Mouse (Mus musculus): ENCODE measurements around the gene Abhd14b. TPM values are rescaled to one million over a fixed set of nuclear protein-coding genes. Genes with fewer than 3 reads are reported as not detected.
A peak's percentile ranks its signal among the peaks of the same experiment; 100 is the strongest.

Gene Abhd14b
- total RNA-seq, 1 experiment, result 1.9 TPM

- in situ Hi-C loops (cut with MboI; ENCODE audit: low sequenced_read_pairs in 2 of 2, unreplicated experiment in 2 of 2), result no loop called here
- Histone ChIP-seq H3K9me3 (ENCODE audit: control insufficient read depth, insufficient read depth, low read depth, low read length) (no peaks in the 10 kb centered on the region), H3K27ac (ENCODE audit: insufficient read depth, low read depth, low read length, poor library complexity, severe bottlenecking) (no peak overlapping the region), H3K9ac (ENCODE audit: insufficient read depth, low read depth, low read length, poor library complexity, severe bottlenecking) (no peak overlapping the region), H3K4me3 (ENCODE audit: insufficient read depth in 1 of 2, low read depth in 1 of 2, low read length in 2 of 2, poor library complexity in 1 of 2, severe bottlenecking in 1 of 2) (peak overlapping the region; percentile 22 to 24; a peak in 2 of 4 replicates), H3K36me3 (ENCODE audit: control insufficient read depth, insufficient read depth, low read length, poor library complexity, severe bottlenecking) (no peaks in the 10 kb centered on the region), H3K4me1 (ENCODE audit: control insufficient read depth in 2 of 2, insufficient read depth in 2 of 2, low read length in 2 of 2, poor library complexity in 1 of 2) (peaks cover 5 to 30% of the 10 kb centered on the region in 2 experiments; a peak in 2 of 4 replicates)
- TF ChIP-seq HCFC1 (IDR thresholded peaks at IDR 0.05; ENCODE audit: borderline replicate concordance, insufficient read depth, low read length) (no peak), CHD2 (IDR thresholded peaks at IDR 0.05; ENCODE audit: low read depth, low read length) (0 out of 2 replicates have a peak, but pooled peaks have one; percentile 42), MAFK (IDR thresholded peaks at IDR 0.05; ENCODE audit: insufficient read depth, low read depth, low read length) (no peak), ZNF384 (IDR thresholded peaks at IDR 0.05; ENCODE audit: low read depth, low read length) (no peak)
- DNase-seq (ENCODE audit: low read depth, low spot score), result no peak
These were observed 24.6 kb downstream of the Abhd14b start for GRCm38 (mm10) chr9:106471892-106472291.

GRCm38 (mm10) chr9:106472321-106472720 is 25.1 kb downstream of the Abhd14b start:
- TF ChIP-seq ZC3H11A (IDR thresholded peaks at IDR 0.05; ENCODE audit: borderline replicate concordance, low read depth, low read length) (no peak), MAFK (IDR thresholded peaks at IDR 0.05; ENCODE audit: insufficient read depth, low read depth, low read length) (no peak), ZNF384 (IDR thresholded peaks at IDR 0.05; ENCODE audit: low read depth, low read length) (no peak), HCFC1 (IDR thresholded peaks at IDR 0.05; ENCODE audit: borderline replicate concordance, insufficient read depth, low read length) (no peak), CHD2 (IDR thresholded peaks at IDR 0.05; ENCODE audit: low read depth, low read length) (no peak)
- Histone ChIP-seq H3K4me3 (ENCODE audit: insufficient read depth in 1 of 2, low read depth in 1 of 2, low read length in 2 of 2, poor library complexity in 1 of 2, severe bottlenecking in 1 of 2) (no peak overlapping the region), H3K9ac (ENCODE audit: insufficient read depth, low read depth, low read length, poor library complexity, severe bottlenecking) (no peak overlapping the region), H3K9me3 (ENCODE audit: control insufficient read depth, insufficient read depth, low read depth, low read length) (no peaks in the 10 kb centered on the region), H3K4me1 (ENCODE audit: control insufficient read depth in 2 of 2, insufficient read depth in 2 of 2, low read length in 2 of 2, poor library complexity in 1 of 2) (peaks cover 5 to 30% of the 10 kb centered on the region in 2 experiments; a peak in 2 of 4 replicates), H3K36me3 (ENCODE audit: control insufficient read depth, insufficient read depth, low read length, poor library complexity, severe bottlenecking) (no peaks in the 10 kb centered on the region), H3K27ac (ENCODE audit: insufficient read depth, low read depth, low read length, poor library complexity, severe bottlenecking) (no peak overlapping the region)
- in situ Hi-C loops (cut with MboI; ENCODE audit: low sequenced_read_pairs in 2 of 2, unreplicated experiment in 2 of 2), result no loop called here
- DNase-seq (ENCODE audit: low read depth, low spot score), result no peak

- in situ Hi-C loops (cut with MboI; ENCODE audit: low sequenced_read_pairs in 2 of 2, unreplicated experiment in 2 of 2), result no loop called here
- DNase-seq (ENCODE audit: low read depth, low spot score), result no peak
- Histone ChIP-seq H3K9ac (ENCODE audit: insufficient read depth, low read depth, low read length, poor library complexity, severe bottlenecking) (no peak overlapping the region), H3K9me3 (ENCODE audit: control insufficient read depth, insufficient read depth, low read depth, low read length) (no peaks in the 10 kb centered on the region), H3K36me3 (ENCODE audit: control insufficient read depth, insufficient read depth, low read length, poor library complexity, severe bottlenecking) (no peaks in the 10 kb centered on the region), H3K4me3 (ENCODE audit: insufficient read depth in 1 of 2, low read depth in 1 of 2, low read length in 2 of 2, poor library complexity in 1 of 2, severe bottlenecking in 1 of 2) (no peak overlapping the region), H3K27ac (ENCODE audit: insufficient read depth, low read depth, low read length, poor library complexity, severe bottlenecking) (no peak overlapping the region), H3K4me1 (ENCODE audit: control insufficient read depth in 2 of 2, insufficient read depth in 2 of 2, low read length in 2 of 2, poor library complexity in 1 of 2) (peaks cover 5 to 30% of the 10 kb centered on the region in 2 experiments; a peak in 2 of 4 replicates)
- TF ChIP-seq CHD2 (IDR thresholded peaks at IDR 0.05; ENCODE audit: low read depth, low read length) (no peak), ZNF384 (IDR thresholded peaks at IDR 0.05; ENCODE audit: low read depth, low read length) (no peak), ZC3H11A (IDR thresholded peaks at IDR 0.05; ENCODE audit: borderline replicate concordance, low read depth, low read length) (no peak), MAFK (IDR thresholded peaks at IDR 0.05; ENCODE audit: insufficient read depth, low read depth, low read length) (no peak), HCFC1 (IDR thresholded peaks at IDR 0.05; ENCODE audit: borderline replicate concordance, insufficient read depth, low read length) (no peak)
These were observed 26.0 kb downstream of the Abhd14b start for GRCm38 (mm10) chr9:106473081-106473752.

GRCm38 (mm10) chr9:106473753-106474105 is 26.5 kb downstream of the Abhd14b start:
- H3K9ac ChIP-seq (ENCODE audit: insufficient read depth, low read depth, low read length, poor library complexity, severe bottlenecking), result no peak overlapping the region
- H3K9me3 ChIP-seq (ENCODE audit: control insufficient read depth, insufficient read depth, low read depth, low read length), result no peaks in the 10 kb centered on the region
- TF ChIP-seq ZC3H11A (IDR thresholded peaks at IDR 0.05; ENCODE audit: borderline replicate concordance, low read depth, low read length) (no peak), HCFC1 (IDR thresholded peaks at IDR 0.05; ENCODE audit: borderline replicate concordance, insufficient read depth, low read length) (no peak), ZNF384 (IDR thresholded peaks at IDR 0.05; ENCODE audit: low read depth, low read length) (no peak), MAFK (IDR thresholded peaks at IDR 0.05; ENCODE audit: insufficient read depth, low read depth, low read length) (no peak), CHD2 (IDR thresholded peaks at IDR 0.05; ENCODE audit: low read depth, low read length) (no peak)
- H3K36me3 ChIP-seq (ENCODE audit: control insufficient read depth, insufficient read depth, low read length, poor library complexity, severe bottlenecking), result no peaks in the 10 kb centered on the region; the same call in 1 of the 2 replicates
- H3K27ac ChIP-seq (ENCODE audit: insufficient read depth, low read depth, low read length, poor library complexity, severe bottlenecking), result no peak overlapping the region
- DNase-seq (ENCODE audit: low read depth, low spot score), result no peak
- no peak overlapping the region for H3K4me3 ChIP-seq (ENCODE audit: insufficient read depth in 1 of 2, low read depth in 1 of 2, low read length in 2 of 2, poor library complexity in 1 of 2, severe bottlenecking in 1 of 2)
- peaks cover 5 to 30% of the 10 kb centered on the region in 2 experiments; a peak in 2 of 4 replicates for H3K4me1 ChIP-seq (ENCODE audit: control insufficient read depth in 2 of 2, insufficient read depth in 2 of 2, low read length in 2 of 2, poor library complexity in 1 of 2)
- in situ Hi-C loops (cut with MboI; ENCODE audit: low sequenced_read_pairs in 2 of 2, unreplicated experiment in 2 of 2), result no loop called here
